Mouse (Mus musculus): ENCODE measurements at regions not wholly inside any gene's neighbourhood (a gene's known extent, or its start where the extent isn't known, plus 50 kb on each side); places are given as distances from the start of the nearest gene placed in this dataset.

DNA sequence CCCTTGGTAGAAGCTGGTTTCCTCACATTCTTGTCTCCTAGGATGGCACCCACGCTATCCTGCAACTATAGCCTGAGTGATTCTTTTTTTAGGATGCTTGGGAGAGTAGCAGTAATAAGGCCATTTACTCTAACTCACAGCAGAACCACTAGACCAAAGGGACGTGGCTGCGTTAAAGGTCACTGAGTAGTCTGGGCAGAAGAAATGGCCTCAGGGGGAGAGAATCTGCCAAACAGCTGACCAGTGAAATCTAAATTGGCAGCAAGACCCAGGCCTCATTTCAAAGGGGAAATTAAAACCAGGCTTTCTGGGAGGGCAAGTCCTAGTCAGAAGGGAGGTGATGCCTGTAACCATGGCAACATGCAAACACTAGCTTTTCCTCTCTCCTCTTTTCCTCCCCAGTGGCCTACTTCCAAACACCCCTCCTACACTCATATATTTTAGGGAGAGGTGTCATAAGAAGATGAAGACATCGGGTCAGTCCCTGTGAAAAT is 267.5 kb downstream of the Nuak1 start:
- no peak for DNase-seq (ENCODE audit: low spot score)

DNA sequence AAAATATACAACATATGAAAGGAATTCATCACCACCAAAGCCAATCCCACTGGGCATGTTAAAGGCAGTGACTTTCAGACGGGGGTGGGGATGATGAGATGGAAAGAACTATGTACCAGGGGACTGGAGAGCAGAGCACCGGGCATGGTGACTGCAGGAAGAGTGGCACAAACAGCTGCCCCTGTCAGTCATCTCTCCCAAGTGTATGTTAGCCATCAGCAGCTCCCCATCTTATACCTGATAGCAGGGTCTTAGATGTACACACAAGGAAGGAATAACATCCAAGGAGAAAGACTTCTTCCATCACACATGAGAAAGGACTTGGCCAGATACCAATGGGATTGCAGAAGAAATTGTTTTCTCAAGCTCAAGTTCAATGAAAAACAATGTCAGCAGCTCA is 257.2 kb downstream of the Nuak1 start:
- no peak for DNase-seq (ENCODE audit: low spot score)

DNA sequence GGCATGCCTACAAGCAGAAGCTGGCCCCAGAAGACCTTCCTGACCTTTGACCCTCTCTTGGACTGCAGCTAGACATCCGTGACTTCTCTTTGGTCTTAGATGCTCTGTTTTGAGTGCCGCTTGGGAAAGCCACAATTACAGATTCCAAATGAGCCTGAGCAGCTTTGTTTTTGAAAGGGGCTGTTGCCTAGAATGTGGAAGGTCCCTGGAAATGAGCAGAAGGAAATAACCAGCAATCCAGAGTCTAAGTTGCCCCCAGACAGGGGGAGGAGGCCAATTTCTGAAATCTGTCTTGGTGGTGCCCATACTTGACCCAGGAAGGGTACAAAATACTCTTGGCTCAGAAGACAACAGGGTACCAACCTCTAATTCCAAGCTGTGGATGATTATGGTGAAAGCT is 253.9 kb downstream of the Nuak1 start:
- no peak for DNase-seq (ENCODE audit: low spot score)

DNA sequence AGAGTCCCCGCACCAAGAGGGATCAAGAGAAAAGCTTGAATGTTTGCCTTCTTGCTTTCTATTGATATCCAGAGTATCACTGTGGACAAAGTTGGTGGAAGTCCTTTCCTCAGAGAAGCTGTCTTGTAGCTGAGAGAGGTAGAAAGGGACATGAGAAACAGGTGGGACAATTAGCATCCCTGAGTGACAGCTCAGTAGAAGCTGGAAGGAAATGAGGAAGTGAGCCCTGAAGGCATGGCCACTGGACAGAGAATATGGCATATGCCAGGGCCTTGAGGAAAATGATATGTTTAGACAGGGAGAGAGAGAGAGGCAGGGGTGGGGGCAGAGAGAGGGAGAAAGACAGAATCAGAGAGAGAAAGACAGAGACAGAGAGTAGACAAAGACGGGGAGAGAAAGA is 241.4 kb downstream of the Nuak1 start:
- no peak for DNase-seq (ENCODE audit: low spot score)

DNA sequence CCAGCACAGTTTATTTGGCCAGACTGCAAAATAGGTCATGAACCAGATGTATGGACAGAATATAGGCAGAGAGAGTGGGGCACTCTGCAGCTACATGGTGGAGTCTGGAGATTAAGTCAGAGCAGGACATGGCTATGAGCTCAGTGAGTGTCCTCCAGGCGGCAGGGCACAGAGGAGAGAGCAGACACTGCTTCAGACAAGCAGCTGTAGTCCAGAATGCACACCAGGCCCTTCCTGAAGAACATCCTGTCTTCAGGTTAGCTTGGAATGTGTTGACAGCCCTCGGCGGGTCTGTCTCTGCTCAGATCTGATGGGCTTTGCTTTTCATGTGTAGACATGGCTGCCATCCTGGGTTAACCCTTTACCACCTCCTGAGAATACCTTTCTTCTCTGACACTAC is 238.6 kb downstream of the Nuak1 start:
- no peak for DNase-seq (ENCODE audit: low spot score)

DNA sequence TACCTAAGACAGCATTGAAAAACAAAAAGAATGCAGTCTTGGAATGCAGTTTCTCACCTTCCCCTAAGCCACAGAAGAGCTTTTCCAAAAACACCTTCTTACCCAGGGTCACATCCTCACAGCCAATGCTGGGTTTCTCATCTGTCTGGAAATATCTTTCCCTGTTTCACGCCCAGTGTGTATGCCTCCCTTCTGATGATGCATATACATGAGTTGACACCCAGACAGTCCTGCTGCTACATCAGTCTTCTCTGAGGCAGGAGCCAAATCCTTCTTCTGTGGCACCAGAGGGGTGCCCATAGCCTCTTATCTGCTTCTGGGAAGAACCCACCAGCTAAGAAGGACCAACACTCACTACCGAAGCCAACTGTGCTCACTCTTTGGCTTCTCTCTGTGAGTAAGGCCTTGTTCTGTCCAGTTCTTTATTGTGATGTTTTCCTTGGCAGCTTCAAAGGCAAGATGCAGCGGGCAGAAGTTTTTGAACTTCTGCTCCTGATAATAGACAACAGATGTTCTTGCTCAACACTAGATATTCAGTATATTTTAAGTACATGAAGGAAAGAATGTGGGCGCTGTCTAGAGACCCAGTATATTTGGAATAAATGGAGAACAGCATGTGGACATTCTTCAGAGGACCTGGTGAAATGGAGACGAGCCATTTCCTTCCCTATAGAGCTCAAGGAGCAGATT is 228.2 kb downstream of the Nuak1 start:
- no peak for DNase-seq (ENCODE audit: low spot score)

DNA sequence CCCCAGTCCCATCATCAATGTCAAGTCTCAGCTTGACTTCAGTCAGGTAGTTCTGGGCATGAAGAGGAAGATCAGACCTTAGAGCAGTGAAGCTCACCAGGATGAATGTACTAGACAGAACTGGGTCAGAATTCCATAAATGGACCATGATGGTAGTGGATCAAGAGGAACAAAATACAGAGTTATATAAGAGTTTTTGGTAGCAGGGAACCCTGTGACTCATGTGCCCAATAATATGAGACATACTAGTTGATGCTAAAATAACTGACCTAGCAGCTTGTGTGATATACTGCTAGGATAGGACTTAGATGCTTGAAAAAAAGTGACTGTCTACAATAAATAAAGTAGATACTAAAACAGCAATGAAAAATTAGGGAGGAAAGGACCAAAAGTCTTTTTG is 225.6 kb downstream of the Nuak1 start:
- no peak for DNase-seq (ENCODE audit: low spot score)

DNA sequence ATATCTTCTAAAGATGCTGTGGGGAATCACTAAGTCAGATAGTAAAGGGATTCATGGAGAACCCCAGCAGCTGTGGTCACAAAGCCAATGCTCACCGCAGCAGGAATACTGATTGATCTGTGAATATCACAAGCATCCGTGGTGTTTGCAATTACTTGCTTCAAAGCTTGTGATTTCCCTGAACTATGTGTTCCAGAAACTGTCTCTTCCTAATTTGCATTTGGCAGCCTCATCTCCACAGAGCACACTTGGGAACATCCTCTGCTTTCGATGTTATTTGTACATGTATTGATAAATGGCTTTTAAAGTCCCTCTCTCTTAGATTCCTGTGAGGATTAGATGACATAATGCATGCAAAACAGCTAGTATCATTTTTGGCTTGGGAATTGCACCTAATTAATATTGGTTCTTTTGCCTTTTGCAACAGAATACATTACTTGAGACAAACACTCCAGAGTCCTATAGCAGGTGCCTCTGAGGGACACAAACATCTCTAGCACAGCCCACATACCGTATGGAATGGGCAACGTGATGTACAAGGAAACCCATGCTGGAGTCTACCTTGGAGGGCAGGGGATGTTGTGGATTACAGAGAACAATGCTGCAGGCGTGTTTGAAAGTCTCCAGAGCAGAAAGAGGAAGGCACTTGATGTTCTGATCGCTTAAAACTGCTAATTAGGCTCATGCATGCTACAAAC is 211.0 kb downstream of the Nuak1 start:
- no peak for DNase-seq (ENCODE audit: low spot score)

DNA sequence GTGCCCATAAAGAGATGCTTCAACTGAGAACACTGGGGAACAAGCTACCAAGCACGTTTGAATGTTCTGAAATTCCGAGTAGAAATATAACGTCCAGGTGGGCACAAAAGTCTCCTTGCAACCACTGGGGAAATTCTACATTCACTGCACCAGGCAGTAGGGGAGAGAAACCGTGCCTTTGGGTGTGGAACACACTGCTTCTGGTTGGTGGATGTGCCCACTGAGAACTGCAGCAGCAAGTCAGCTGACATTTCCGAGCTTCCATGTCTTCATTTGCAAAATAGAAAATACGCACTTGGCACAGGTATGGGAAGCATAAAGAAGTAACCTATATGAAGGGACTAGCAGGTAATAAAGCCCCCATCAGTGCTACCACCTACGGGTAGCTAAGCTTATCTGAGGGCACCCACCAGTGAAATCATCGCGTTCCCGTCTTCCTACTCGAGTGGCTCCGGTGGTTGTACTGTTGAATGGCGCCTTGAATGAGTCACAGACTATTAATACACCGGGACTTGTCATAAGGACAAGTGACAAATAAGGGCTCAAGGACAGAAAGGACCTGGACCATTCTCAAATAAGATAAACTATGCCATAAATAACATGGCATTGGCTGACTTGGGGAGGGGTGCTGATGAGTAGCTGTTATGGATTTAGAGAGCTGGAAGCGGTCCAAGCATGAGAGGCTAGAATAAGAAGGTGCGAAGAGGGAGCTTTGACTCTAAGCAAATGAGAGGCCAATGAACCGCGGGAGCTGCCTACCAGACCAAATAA is 210.2 kb downstream of the Nuak1 start:
- DNase-seq (ENCODE audit: low spot score): no peak

DNA sequence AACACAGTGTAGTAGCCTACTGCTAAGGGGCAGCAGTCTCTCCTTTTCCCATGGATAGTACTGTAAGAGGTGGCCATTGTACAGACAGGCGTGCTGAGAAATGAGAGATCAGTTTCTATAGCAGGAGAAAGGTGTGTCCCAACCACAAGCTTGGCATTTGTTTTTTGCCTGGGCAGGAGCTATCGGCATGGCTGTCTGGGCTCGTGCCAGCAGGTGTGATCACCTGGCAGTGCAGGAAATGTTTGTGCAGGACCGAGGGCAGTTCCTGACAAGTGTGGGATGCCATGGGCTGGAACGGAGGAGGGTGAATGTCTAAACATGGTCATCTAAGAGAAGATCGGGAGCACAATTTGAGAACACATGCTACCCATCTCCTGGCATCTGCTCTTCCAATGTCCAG is 205.4 kb downstream of the Nuak1 start:
- DNase-seq (ENCODE audit: low spot score): no peak

DNA sequence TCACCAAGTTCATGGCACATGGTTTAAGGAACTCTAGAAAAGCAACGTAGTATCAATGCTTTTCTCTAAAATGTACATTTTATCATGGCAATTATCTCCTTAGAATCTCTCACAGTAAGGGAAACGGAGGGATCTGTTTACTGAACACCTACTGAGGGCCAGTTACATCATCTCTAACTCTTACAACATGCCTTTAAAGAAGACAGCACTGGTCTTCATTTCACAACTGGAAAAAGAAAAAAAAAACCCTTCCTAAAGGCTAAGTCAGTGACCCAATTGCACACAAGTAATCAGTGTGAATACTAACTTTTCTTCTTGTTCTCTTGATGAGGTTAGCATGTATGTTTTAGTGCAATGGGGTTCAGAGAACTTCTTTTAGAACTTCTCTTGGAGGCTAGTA is 204.2 kb downstream of the Nuak1 start:
- DNase-seq (ENCODE audit: low spot score): no peak

DNA sequence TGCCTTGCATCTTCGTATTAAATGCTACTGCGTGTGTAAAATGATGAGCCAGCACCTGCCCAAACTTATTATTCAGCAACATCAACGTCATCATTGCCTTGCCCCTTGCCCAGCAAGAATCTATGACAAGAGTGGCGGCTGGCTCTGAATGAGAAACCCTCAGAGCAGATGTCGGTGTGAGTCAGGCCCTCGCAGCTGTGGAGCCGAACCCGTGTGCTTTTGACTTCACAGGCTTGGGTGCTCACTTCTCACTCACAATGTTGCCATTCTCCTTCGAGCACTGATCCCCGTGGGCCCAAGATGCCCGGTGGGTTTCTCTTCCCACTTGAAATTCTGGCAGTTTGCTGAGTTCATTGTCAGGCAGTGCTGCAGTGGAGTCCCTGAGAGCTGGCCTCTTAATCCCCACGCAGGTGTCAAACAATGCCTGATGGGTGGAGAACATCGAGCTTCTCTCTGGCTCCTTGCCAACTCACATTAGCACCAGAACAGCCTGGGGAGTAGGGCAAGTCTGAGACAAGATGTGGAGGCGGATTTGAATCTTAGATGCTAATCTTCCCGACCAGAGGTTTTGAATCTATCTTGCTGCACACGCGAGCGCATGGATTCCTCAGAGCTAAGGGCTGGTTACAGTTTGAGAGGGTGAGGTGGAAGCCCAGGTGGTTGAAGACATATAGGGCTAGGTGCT is 202.0 kb downstream of the Nuak1 start:
- no peak for DNase-seq (ENCODE audit: low spot score)

DNA sequence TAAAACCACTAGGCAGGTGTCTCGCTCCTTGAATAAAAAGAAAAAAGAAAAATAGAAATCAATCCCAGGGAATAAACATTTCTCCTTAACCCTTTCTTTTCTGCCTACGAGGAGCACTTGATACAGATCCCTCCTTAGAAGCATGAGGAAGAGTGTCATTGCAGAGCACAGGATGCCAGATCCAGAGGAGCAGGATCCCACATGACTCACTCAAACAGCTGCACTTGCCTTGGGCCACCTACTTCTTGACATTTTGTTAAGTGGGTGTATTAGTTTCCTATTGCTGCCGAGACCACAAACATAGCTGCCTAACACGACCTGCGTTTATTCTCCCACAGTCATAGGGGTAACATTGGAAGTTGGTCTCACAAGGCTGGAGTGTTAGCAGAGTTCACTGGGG is 197.1 kb downstream of the Nuak1 start:
- no peak for DNase-seq (ENCODE audit: low spot score)

DNA sequence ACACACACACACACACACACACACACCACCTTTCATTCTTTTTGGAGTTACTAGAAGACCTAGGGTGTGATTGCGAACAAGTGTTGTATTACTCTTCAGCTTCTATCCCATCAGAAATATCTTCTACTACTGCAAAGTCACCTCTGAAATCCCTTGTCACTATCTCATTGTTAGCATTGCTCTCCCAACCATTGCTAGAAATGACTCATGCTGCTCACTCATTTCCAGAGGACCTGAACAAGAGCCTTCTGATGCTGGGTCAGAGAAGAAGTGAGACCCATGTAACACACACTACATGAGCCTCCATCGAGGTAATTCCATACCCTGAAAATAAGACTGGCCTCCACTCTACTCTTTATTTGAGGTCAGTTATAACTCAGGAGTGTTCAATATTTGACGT is 191.1 kb downstream of the Nuak1 start:
- no peak for DNase-seq (ENCODE audit: low spot score)

DNA sequence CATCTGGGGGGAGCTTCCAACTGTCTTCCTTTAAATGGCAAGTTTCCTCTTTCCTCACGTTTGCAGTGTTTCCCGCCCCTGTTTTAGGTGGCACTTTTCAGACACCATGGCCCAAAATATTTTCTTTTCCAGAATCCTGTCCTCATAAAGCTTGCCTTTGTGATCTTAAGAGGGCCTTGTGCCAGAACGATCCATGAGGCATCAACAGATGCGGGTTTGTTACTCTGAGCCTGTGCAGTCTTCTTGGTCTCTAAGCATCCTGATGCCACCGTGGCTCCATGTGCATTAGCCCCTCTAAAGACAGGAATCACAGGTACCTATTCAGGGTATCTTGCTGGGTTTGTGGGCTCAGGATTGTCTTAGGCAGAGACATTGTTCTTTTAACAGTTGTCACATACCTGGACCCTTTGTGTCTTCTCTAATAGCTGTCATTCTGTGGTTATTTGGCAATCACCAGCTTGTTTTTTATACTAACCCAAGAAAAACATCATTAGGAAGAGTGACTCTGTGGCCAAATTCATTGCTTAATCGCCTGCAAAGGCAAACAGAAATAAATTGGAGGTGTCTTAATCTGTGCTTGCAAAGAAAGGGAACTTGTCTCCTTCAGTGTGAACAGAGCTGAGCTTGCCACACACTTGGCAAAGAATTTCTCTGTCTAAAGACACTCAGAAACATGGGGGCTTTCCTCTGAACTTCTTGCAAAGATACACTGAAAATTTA is 179.3 kb downstream of the Nuak1 start:
- DNase-seq (ENCODE audit: low spot score): no peak

DNA sequence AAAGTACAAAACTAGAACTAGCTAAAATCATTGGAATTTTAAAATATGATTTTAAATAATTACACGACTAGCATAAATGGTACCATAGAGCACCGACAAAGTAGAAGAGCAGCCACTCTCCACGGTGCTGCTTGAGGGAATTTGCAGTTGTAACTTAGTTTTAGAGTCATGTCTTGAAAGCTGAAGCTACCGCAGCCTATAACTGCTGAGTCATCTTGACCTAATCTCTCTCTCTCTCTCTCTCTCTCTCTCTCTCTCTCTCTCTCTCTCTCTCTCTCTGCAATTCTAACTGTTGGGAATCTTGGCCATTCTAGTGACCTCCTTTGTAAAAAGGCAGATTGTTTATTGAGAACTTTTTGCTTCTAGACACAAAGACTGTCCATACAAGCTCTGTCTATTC is 177.5 kb downstream of the Nuak1 start:
- no peak for DNase-seq (ENCODE audit: low spot score)

DNA sequence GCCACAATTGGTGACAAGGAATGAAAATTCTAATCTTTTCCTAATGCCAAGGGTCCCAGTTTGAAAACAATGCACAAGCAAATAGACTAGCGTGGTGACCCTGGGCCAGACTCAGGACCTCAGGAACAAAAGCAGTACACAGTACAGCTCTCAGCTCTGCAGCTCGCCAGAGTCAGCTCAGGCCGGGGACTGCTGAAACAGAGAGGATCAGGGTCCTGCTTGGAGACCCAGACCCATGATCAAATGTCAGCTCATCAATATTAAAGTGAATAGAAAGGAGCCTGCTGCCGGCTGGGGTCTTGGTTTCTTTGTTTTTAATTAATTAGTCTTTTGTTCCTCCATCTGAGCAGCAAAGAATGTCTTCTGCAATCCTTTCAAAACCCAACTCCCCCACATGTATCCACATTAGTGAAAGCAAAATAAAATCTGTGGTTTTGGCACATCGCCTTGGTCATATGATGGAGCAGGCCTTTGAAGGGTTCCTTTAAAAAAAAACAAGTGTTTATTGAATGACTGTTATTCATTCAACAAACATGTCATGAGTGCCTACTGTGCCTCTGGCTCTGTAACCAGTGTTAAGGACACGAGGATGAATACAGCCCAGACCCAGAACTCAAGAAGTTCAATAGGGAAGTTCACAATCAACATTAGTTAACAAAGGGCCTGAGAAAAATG is 154.4 kb downstream of the Nuak1 start:
- no peak for DNase-seq (ENCODE audit: low spot score)

DNA sequence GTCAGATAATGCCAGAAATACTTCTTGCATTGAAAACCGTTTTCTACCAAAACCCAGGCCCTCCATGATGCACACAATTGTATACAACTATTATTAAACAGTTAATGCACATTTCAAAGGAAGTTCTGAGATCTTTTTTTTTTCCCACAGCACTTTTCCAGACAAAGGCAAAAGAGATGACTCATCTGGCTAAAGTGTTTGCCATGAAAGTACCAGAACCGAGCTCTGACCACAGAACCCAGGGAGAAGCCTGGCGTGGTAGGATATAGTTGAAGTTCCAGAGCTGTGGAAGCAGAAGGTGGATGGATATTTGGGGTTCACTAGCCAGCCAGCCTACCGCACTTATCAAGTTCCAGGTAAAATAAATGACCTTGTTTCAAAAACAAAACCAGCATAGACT is 146.0 kb downstream of the Nuak1 start:
- DNase-seq (ENCODE audit: low spot score): no peak

DNA sequence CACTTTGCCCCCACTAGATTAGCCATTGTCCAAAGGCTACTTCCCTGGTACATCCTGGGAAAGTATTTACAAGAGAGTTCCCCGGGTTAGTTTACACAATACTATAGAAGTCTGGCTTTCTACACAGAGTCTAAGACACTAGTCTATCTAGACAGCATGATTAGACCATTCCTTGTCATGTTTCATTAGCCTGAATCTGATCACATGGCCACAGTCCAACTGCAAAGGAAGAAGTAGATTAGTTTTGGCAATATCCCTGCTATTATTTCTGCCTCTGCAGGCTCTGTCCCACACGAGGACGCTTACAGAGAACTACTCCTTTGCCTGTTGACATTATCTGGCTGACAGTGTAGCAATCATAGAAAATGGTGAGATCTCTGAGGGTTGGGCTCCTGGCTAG is 144.2 kb downstream of the Nuak1 start:
- DNase-seq (ENCODE audit: low spot score): no peak

DNA sequence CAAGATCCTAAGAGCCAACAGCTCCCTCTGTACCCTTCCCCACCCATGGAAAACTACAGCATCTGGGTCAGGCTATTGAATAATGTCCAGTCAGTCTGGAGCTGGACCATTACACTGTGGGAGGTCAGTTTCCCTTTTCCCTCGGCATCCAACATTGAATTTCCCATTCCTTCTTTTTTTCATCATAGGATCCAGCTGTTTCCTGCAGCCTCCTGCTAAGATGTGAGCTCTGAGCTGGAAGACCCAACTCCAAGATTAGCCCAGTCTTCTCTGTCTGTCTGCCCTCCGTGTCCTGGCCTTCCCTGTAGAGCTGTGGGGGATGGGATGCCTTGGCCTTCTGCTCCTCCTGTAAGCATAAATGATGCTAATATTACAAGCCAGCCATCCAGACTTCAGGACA is 138.8 kb downstream of the Nuak1 start:
- no peak for DNase-seq (ENCODE audit: low spot score)

Measured in thymus, postnatal 0 days (tissue).